Mouse (Mus musculus) frontal cortex, postnatal 14 days (tissue): ENCODE measurements at regions not wholly inside any gene's neighbourhood (a gene's known extent, or its start where the extent isn't known, plus 50 kb on each side); places are given as distances from the start of the nearest gene placed in this dataset.

ENCODE experiments used
- DNase-seq, 2 experiments: peaks; one replicate each; pipeline ENCODE4 v3.0.0; 2022; ENCODE audit warnings: low spot score in 2 of 2

DNA sequence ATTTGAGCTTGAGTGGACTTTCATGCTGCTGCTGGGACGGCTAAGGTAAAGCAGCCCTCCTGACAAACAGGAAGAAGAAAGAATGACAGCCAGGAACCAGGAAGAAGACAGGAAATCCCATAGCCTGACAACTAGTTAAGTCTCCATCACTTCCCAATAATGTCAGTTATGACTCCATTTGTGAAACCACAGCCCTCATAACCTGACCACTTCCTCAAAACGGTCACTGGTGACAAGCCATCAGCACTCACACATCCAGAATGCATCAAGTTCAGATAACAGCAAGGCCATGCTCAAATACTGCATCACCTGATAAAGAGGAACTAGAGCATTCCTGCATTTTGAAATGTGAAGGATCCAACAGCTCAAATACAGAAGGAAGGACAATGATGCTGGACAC, 288.3 kb downstream of the Zfp706 start:
- DNase-seq, result no peak

DNA sequence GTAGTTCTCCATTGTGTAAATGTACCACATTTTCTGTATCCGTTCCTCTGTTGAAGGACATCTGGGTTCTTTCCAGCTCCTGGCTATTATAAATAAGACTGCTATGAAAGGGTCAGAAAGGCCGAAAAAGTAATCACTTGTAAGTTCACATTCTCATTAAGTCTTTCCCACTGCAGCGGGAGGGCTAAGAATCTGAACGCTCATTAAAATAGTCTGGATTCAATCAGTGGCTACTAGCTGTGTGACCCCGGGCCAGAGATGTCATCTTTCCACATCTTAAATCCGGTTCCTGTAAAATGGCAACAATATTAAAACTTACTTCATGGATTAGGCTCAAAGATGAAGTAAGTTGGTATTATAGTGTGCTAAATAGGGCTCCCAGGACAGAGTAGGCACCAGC, 289.7 kb downstream of the Zfp706 start:
- no peak for DNase-seq

DNA sequence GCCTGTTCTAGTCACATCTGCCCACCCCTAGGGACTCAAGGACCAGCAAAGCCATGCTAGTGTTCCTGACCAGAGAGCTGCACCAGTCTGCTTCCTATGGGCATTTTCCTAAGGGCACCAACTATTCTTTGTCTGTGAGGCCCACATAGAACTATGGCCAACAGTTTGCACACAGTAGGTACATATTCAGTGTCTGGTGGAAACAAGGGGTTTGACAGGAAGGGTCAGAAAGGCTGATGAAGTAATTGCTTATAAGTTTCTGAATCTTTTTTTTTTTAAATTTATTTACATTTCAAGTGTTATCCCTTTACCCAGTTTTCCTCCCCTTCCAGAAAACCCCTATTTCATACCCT, 290.9 kb downstream of the Zfp706 start:
- no peak for DNase-seq

DNA sequence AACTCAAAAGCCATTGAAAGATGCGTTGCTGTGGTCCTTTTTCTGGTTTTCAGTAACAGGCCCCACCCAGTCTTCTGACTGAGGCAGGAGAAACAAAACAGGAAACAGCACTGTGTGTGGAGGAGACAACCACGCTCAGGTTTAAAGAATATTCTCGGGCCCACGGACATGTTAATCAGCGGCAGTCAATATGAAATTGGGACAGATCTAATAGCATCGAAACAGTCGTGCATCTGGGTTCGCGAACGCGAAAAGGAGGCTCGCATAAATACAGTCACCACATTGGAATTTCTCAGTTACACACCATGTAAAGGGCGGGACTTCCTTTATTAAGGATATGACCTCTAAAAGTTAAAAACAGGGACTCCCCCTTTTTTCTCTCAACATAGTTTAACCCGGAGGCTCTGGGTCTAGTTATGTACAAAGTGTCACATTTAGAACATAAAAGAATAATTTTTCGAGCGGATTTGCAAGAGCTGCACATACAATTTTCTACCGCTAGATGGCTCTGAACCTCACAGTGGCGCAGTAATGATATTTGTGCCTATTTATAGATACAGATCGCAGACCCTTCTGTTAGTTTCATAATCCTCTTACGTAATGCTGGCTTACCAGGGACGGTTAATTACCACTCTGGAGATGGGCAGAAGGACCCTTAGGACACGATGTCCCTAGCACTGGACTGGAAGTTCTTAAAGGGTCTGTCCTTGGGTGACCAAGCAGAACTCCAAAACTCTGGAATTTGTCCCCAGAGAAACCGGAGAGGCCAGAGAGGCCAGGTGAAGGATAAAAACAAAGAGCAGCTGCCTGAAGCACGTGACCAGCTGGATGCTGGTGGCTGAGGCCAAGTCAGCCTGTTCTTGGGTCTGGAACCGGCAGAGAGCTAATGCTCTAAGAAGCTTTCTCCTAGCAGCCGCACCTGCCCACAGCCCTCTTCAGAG, 291.6 kb downstream of the Zfp706 start:
- DNase-seq, result peak; percentile 58 to 65

DNA sequence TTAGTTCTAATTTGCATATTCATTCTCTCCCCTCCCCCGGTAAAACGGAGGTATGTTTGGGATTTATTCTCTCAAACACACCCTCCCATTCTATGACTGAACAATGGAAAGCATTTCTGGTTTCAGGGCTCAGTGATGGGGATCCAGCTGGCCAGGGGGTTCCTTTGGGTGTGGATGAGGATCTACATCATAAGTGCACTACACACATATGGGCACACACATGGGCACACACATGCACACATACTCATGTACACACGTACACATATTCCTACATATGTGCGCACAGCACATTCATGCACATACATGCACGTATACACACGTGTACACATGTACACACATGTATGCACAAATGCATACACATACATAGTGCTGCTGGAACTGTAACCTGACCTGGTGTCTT, 292.4 kb downstream of the Zfp706 start:
- no peak for DNase-seq

DNA sequence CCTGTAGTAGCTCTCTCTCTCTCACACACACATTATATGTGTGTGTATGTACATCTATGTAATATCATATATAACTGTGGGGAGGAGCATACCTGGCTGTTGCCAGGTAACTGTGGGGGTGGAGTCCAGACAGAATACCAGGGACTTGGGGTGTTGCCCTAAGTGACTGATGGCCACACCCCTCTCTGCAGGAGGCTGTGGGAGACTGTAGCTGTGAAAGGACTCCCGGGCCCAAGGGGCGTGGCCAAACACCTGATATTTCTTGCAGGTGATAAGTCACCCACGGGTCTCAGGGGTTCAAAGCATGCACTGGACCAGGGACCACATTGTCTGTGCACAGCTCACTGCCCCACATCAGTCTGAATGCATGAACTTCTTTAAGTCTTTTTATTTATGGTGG, 297.8 kb downstream of the Zfp706 start:
- DNase-seq, result no peak

DNA sequence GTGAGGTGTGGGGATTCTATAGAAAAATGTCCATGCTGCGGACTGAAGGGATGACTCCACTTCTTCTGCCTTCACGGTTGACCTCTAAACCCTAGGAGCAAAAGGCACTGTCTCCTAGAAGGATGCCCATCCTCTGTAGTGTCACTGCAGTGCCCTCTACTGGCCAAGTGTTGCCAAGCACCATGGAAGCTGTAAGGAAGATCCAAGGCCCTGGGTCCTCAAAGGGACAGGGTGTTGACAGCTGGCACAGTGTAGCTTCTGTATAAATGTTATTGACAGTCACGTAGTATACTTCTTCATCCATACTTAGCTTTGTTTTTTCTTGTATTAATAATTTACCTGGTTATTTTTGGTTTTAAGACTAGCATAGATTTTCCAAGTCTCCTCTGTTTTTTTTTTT, 299.1 kb downstream of the Zfp706 start:
- DNase-seq, result peak; percentile 52 to 64

DNA sequence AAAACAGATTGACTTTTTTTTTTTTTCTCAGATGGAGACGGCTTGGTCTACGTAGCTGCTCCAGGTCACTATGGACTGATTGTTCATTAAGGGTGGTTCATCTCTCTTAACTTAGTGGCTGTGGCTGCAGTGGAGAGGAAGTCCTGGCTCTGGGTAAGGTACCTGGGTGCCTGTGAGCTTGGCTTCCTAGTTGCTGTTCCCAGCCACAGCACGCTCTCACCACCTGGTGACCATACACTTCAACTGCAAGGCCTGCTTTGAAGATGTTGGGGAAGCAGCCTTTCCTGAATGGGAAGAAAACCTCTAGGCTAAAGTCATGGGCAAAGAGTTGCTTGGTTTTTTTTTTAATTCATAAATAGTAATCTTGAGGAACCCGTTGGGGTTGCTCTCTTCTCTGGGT, 301.6 kb downstream of the Zfp706 start:
- DNase-seq, result peak; percentile 41 to 42

DNA sequence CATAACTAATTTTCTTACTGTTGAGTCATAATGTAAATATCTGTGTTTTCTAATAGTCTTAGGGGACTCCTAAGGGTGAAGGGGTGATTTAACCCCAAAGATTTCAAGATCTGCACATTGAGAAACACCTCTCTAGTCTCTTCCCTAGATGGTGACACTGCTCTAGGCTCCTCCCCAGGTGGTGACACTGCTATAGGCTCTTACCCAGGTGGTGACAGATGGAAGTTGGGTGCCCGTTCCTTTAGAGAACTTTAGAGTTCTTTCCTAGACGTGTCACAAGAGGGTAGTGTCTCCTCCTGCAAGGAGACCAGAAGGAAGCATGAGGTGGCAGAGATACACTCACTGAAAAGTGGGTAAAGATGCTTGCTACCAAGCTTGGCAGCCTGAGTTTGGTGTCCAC, 302.2 kb downstream of the Zfp706 start:
- DNase-seq, result no peak

DNA sequence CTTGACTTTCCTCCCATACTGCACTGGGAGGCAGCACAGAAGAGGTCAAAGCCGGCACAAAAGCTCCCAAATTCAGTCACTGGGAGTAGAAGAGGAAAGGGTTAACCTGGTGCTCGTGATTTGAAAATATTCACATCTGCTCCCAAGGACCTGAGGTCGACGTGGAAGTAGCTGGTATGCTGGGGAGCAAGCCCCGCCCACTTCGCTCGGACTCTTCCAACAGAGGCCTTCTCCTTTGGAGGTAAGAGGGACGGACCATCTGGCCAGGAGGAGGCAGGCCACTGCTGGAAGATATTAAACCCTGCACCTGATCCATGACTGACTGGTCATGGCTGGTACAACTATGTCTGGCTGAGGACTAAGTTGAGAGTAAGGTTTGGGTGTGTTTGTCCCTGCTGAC, 305.7 kb downstream of the Zfp706 start:
- no peak for DNase-seq

DNA sequence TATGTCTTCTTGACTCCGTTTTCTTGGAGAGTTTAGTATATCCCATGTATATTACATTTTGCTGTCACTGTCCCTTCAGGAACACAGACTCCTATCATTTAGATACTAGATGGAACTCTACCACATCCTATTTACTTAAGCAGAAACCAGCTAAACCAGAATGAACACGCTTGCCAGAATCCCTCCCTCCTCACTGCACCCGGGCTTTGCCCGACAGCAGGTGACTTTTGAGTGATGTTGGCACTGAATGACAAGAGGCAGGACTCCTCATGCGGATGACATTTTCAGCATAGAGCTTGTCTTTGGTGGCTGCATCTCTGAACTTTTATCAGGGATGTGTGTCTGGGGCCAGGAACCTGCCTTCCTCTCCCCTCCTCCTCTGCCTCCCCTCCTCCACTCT, 307.4 kb downstream of the Zfp706 start:
- DNase-seq, result no peak

DNA sequence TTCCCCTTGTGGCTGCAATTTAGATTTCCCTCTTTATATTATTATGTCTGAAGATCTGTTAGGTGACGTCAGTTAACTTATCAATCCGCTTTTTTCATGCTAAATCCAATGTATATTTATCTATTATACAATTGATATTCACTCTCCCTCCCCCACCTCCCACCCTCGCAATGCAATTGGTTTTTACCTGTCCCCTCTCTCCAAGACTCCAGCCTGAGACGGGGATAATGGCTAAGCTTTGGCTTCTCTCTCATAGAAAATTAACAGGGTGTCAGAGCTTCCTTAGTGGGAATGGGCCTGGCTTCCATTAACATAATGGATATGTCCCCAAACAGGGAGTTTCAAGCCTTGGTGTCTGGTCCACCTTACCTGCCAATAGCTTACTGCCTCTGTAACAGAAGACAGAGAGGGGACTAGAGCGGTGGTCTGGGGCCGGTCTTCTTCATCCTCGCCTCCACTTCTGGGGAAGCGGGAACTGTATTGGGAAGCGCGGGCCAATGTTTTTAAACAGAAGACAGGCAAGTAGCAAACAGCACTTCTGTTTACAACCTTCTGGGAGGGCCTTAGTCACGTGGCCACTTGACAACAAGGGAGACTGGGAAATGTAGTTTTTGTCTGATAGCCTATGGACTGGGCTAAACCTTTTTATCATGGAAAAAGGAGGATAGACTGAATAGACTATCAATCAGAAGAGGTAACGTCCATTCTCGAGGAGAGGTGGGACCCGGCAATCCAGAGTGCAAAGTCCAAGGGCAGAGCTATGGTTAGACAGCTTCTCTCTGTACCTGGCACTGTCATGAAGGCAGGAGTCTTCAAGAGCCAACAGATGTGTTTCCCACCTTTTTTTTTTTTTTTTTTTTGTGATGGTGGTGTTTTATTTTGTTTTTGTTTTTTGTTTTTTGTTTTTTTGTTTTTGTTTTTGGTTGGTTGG, 312.1 kb downstream of the Zfp706 start:
- DNase-seq, result no peak

DNA sequence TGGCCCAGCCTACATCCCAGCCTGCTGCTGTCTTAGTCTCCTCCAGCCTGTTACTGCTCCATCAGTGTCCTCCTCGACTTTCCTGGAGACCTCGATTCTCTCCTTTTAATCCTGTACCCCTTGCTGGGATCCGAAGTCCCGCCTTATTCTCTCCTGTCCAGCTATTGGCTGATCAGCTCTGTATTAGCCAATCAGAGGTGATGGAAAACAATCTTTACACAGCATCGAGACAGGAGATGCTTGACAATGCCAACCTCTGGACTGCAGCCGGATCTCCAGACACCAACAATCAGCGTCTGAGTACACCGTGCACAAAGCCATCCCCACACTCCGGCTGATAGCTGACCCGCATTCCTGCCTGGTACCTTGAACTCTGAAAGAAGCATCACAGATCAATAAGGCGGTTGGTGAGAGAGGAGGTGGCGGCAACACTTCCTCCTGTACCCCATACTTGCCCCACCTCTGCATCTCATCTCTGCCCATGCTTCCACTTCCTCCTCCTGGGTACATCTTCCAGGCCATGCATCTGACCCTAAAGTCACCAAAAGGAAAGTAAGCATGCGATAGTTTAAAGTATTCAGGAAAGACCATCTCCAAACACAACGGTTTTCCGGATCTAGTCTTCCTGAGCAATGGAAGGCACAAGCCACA, 316.4 kb downstream of the Zfp706 start:
- no peak for DNase-seq

DNA sequence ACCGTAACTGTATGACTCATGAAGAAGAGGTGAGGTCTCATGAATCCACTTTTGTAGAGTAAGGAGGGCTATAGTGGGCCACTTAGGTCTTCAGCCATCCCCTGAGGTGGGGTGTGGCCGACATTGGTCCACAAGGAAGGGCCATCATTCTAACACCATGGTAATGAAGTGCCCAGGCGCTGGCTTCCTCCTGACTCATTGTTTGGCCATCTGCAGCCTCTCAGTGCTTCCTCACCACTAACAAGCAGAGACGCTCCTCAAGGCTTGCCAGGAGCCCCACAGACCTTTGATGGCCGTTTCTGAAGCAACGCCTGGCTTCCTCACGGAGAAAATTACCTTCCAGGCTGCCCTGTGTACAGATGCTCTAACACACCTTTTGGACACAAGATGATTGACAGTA, 317.7 kb downstream of the Zfp706 start:
- no peak for DNase-seq

DNA sequence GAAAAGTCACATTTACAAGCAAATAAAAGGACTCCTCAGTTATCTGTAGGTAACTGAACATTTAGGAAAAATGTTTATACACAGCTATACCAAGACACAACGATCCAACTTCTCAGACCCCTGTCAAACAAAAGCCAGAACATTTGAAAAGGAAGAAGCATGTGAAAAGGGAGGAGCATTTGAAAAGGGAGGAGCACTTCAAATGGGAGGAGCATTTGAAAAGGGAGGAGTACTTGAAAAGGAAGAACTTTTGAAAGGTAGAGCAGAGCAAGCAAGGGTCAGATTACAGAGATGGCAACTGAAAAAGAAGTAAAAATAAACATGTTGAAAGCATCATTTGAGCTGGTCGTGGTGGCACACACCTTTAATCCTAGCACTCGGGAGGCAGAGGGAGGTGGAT, 318.3 kb downstream of the Zfp706 start:
- no peak for DNase-seq

DNA sequence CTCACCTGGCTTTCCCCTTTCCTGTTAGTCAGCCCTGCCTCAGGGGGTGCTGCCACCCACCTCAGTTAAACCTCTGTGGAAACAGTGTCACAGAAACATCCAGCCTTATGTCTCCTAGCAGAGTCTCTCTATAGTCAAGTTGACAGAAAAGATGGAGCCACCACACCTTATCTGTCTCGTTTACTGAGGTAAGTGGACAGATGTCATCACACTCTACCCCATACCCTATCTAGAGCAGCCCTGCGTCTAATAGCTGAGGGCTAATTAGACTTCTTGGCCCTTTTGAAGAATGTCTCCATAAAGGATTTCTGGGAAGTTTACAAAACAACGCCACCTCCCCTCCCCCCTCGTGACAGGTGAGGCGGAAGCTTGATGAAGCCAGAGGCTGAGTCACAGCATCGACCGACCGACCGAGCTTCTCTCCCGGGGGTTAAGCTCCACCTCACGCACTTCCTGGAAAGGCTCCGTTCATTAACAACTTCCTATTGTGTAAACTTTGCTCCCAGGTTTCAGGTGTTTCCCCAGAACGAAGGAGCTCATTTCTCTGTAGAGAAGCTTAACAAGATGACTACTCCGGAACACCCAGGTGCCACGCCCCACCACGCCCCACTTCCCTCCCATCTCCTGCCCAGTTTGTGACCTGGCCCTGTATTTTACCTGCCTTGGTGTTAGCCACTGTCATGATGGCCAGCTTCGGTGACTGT, 319.4 kb downstream of the Zfp706 start:
- DNase-seq, result no peak

DNA sequence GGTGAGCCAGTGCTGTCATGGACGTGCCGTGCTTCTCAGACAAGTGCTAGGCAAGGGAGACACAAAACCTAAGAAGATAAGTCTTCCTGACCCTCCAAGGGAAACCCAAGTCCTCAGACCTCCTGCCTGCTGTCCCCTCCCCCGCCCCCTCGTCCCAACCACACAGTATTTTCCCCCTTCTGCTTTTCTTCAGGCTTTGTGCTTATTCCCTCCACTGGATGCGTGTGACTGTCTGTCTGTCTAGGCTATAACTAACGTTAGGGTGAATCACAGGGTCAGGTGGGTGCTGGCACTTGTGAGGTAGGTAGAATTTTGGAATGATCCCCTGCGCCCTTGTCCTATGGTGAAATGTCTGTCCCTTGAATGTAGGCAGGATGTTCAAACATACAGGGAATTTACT, 322.9 kb downstream of the Zfp706 start:
- DNase-seq, result no peak

DNA sequence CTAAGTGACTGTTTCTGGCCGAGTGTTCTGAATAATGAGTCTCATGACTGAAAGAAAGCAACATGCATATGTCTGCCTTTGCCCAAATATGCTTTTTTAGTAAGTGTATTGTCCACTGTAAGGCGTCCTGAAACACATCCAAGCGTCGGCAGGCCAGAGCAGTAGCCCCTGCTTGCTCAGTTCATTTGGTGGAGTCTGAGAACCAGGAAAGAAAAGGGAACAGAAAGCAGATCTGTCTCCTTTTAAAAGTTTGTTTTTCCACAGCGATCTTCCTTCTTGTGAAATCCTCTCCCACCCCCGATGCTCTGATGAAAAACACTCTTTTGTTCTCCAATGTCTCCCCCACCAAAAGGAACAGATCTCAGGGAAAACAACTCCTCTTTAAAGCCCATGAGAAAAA, 324.7 kb downstream of the Zfp706 start:
- no peak for DNase-seq

DNA sequence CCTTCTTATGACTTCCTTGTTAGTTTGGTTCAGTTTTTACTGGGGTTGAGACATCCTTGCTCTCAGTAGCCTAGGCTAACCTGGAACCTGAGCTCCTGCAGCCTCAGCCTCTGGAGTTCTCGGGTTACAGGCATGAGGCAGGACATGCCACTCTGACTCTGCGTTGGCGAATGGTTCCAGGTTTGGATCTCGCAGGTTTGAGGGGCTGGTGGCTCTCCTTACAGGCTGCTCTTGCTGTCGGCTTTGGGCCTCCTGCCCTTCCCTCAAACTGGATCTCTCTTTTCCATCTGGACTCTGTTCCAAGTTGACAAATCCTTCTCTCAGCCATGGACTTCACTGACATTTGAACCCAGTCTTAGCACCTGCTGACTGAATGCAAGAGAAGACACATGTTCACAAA, 325.4 kb downstream of the Zfp706 start:
- no peak for DNase-seq

DNA sequence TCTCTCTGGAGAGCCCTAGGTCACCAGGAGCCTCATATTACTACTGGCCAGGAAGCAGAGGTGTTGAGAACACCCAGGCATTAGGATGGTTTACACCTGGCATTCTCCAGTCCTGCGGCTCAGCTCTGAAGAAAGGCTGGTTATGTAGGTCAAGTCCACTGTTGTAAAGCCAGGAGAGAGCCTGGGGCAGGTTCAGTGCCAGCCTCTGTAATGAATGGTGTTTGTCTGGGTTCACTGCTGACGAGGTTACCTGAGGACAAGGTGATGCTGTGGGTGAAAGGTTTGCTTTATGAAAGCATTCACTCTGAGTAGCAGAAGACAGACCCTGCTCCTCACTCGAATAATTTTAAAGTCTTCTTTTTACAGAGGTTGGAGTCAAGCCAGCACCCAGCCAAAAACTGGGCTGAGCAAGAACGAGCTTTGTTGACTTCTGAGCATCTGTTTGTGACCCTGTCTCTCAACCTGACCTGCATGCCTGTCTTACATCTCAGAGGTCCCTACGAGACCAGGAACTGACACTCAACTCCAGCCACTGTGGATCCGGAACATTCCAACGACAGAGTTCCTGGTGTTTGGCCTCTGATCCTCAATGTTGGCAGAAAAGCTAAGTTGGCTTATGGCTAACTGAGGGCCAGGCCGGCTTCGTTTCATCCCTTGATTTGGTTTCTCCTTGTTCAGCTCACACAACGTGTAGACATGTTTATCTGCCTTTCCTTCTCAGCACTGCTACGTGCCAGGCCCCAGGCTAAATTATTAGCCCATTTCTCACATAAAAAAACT, 327.0 kb downstream of the Zfp706 start:
- DNase-seq, result no peak

DNA sequence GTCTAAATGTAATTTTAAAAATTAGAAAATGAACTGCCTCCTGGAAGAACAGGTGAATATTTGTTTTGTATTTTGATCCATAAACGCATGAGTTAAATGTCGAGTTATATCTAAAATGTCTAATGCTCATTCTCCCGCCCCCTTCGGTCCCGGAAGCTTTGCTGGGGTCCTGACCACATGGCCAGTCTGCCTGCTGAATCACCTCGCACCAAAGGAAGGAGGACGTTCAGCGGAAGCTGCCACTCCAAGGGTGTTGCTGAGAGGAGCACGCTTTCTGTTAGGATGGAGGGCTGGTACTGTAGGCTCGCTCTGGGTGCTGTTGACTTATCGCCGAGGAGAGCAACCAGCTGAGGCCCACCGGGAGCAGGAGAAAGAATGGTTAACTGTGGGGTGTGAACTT, 328.0 kb downstream of the Zfp706 start:
- DNase-seq, result no peak
